Mouse (Mus musculus) thymus, postnatal 4 days (tissue): ENCODE measurements around the gene Tbc1d13.

Experiments
- DNase-seq: peaks from one replicate; pipeline ENCODE4 v3.0.0; 2021

Tbc1d13 gene

GRCm38 (mm10) chr2:30182424-30182823 is 48.9 kb downstream of the Tbc1d13 start:
- DNase-seq: no peak

GRCm38 (mm10) chr2:30183721-30184120 is 50.2 kb downstream of the Tbc1d13 start:
- DNase-seq: no peak

- no peak for DNase-seq
Measured at GRCm38 (mm10) chr2:30185276-30185675, 51.7 kb downstream of the Tbc1d13 start.

- no peak for DNase-seq
Measured at GRCm38 (mm10) chr2:30185681-30186080, 52.1 kb downstream of the Tbc1d13 start.

GRCm38 (mm10) chr2:30191790-30192580 is 58.4 kb downstream of the Tbc1d13 start:
- no peak for DNase-seq

- DNase-seq: no peak
Measured at GRCm38 (mm10) chr2:30194656-30195055, 61.1 kb downstream of the Tbc1d13 start.

GRCm38 (mm10) chr2:30198021-30198420 is 64.5 kb downstream of the Tbc1d13 start:
- no peak for DNase-seq

- no peak for DNase-seq
Measured at GRCm38 (mm10) chr2:30199984-30200383, 66.4 kb downstream of the Tbc1d13 start.

- no peak for DNase-seq
Measured at GRCm38 (mm10) chr2:30200388-30200925, 66.9 kb downstream of the Tbc1d13 start.
